In genomic region chr5:76183750-76184261, GRCm38 (mm10) we compare ENCODE assay signal across 8 mouse cellular contexts. TPM values are rescaled to one million over a fixed set of nuclear protein-coding genes. Genes with fewer than 3 reads are reported as not detected.
A peak's percentile ranks its signal among the peaks of the same experiment; 100 is the strongest.
DNase-seq lines count a peak whose midpoint lies in the region; ATAC-seq lines count a peak whose summit lies in the region.

Gene Tmem165 (plus strand): TSS chr5:76183880.

- intact Hi-C loops in gastrocnemius, postnatal 14 days (cut with DNase I; ENCODE audit: low total_unique reads) = no loop called here
- intact Hi-C loops in left cerebral cortex, postnatal 10 days (cut with DNase I) = loop anchor here (2.0 kb wide), 1 partner anchor 43 kb away; the partner anchor contains the start of gene Srd5a3

- peak; percentile 94 for ATAC-seq in inflammation-experienced regulatory T-cells, adult 6 months
- ATAC-seq in megakaryocyte-erythroid progenitor cell, adult 5-6 weeks (replicated peaks; ENCODE audit: low FRiP score, low TSS enrichment, poor library complexity, severe bottlenecking) = peak; percentile 98

- peak; percentile 93 for DNase-seq in adipocyte (ENCODE audit: low spot score)
- DNase-seq in embryo, embryonic 10 days (ENCODE audit: low spot score) = peak; percentile 97
- DNase-seq in gastrocnemius, postnatal 14 days = peak; percentile 95
- DNase-seq in left cerebral cortex, postnatal 10 days (ENCODE audit: extremely low spot score in 1 of 2, low spot score in 2 of 2) = peak; percentile 94 to 96
- DNase-seq in right cerebral cortex, postnatal 25 days = peak; percentile 98
- peak; percentile 92 to 95 for DNase-seq in urinary bladder, postnatal 4 days (ENCODE audit: low spot score in 2 of 2)

RNA-seq across cellular contexts. Expression of gene Tmem165, which starts in this region (rescaled TPM):
- total RNA-seq in gastrocnemius, postnatal 14 days (2021) = 10 to 100 TPM; 20.7 to 22.8 TPM
- 10 to 100 TPM; 10.3 to 15.8 (median 11.6) TPM for polyA plus RNA-seq in inflammation-experienced regulatory T-cells, adult 6 months (2017; shearing (Covaris generic))
- total RNA-seq in left cerebral cortex, postnatal 10 days (2021) = 10 to 100 TPM; 44.1 to 46.9 TPM
- total RNA-seq in megakaryocyte-erythroid progenitor cell, adult 5-6 weeks (2014; fragmentation: Nextera tagmentation) = 40.1 and 49.1 TPM in 2 replicates
- 44.2 and 72.1 TPM in 2 replicates for total RNA-seq in megakaryocyte-erythroid progenitor cell, adult 5-6 weeks (2017)

Comparison
In these comparisons a context has a peak if more than half of its experiments do, and no peak if none do; other contexts are left out.
1. Peak in every context shown above with its lines: DNase-seq and ATAC-seq.